Mouse (Mus musculus): ENCODE data around the gene Pax6. TPM values are rescaled to one million over a fixed set of nuclear protein-coding genes. Genes with fewer than 3 reads are reported as not detected.

The Pax6 gene
- polyA plus RNA-seq (2012; rRNA removed; ENCODE audit: low replicate concordance) = not detected in 2 replicates

GRCm38 (mm10) chr2:105668271-105669270 lies at the start of gene Pax6:
Gene Pax6 (plus strand): TSS chr2:105668900.

Other genes with a start within 250 kb of the Pax6 start
- 3.0 and 5.1 TPM in 2 replicates for gene Elp4, start 235.7 kb downstream of the Pax6 start, polyA plus RNA-seq (2012; rRNA removed; ENCODE audit: low replicate concordance)
- 5.1 and 22.3 TPM in 2 replicates for gene Immp1l, start 235.7 kb downstream of the Pax6 start, polyA plus RNA-seq (2012; rRNA removed; ENCODE audit: low replicate concordance)